Mouse (Mus musculus) cerebellum, adult 18-20 months (tissue): ENCODE data around the gene Tekt3.

Source experiments
- DNase-seq, 2 experiments: peaks; one replicate each; pipeline ENCODE4 v3.0.0; 2021

Tekt3 gene

GRCm38 (mm10) chr11:63061446-63061845, at the start of gene Tekt3:
Tekt3 (plus strand) TSS chr11:63061654.
- no peak for DNase-seq

DNA sequence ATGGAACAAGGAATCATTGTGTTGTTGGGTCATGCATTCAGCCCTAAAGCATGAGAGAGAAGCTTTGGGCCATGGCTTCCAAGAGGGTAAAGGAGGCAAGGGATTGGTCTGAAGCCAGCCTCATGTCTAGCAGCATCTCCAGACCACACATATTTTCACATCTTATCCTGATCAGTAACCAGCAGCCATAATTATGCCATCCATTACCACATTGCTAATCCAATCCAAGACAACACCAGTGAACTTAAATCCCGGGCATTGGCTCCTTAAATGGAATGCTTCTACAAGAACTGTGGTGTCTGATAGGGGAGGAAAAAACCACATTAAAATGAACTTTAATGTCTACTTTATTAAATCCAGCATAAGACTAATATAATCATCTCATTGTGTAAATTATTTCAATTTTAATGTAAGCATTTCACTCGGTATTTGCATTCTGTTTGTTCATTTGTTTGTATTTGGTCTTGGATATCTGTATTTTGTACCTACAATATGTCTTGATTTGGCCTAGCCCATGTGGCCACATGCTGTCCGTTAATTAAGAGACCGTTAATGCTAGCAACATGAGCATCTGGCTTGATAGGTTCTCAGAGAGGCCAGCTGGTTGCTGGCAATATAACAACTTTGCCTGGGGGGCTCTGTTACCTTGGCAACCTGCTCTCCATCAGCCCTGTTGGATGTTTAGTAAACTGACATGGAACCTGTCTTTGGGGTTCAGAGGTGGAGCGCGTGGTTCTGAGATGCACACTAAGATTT, 43.9 kb upstream of the Tekt3 start:
- no peak for DNase-seq

GRCm38 (mm10) chr11:63018083-63018622, 43.3 kb upstream of the Tekt3 start:
- DNase-seq: no peak

DNA sequence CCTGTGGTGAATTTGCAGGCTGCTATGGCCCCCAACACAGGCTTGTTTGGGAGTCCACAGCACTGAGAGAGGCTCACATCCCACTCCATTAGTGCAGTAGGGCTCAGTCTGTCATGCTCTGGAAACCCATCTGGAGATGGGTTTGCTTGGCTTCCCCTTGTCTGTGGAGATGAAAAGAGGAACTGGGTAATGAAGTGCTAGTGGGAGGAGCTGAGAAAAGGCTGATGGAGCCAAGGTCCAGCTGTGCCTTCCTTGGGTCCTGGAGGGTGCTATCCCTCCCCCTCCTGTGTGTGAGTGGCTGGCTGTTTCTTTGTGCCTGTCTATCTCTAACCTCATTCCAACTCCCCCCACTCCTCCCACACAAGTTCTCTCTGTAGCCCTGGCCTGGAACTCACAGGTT, 40.8 kb upstream of the Tekt3 start:
- DNase-seq: no peak

DNA sequence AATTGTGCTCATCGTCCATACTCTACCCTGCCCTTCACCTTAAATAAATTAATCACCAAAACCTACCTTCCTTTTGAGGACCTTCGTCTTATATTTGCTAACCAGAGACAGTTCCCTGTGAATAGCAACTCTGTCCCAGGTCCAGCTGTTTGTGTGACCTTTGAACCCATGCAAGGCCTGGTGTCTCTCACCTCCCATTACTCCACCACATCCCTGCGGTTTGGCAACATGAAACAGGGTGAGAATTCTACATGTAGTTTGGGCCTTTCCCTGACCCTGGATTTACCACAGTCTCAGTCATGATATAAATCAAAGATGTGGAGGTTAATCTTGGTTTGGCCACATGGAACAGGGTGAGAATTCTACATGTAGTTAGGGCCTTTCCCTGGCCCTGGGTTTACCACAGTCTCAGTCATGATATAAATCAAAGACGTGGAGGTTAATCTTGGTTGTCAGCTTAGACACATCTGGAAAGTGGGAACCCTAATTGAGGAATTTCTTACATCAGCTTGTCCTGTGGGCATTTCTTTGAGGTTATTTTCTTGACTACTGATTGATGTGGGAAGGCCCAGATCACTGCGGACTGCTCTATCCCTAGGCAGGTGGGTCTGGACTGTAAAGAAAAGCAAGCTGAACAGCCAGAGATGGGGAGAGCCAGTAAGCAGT, 40.2 kb upstream of the Tekt3 start:
- no peak for DNase-seq

DNA sequence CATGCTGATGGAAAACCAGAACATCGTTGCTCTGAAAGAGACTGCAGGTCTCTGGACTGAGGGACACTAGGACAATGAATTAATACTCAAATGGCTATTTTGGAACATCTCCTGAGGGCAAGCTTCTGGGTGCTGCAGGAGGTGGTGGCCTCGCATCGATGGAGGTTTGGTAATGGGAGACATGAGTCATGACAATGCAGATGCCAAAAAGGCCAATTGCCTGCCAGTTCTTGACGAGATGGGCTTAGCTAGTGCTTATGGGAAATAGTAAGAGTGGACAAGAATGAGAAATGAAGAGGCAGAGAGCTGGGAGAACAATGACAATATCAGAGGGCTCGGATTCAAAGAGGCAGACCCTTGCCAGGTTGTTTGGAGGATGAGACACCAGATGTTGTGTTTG, 38.0 kb upstream of the Tekt3 start:
- no peak for DNase-seq

GRCm38 (mm10) chr11:63024136-63024535, 37.3 kb upstream of the Tekt3 start:
- no peak for DNase-seq

DNA sequence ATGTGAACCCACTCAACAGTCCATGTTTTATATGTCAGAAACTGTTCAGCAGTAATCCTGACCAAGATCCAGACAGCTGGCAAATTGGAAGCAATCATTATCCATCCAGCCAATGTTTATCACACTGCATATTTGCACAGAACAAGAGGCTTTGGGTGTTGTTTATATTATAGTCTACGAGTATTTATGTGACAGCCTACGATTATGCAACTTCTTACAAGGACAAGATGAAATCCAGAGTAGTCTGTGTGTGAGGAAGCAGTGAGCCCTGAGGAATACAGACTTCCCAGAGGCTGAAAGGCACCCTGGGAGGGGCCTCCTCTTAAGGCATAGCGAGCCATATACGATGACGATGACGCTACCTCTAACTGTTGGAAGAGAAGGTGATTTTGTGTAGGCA, 36.0 kb upstream of the Tekt3 start:
- DNase-seq: no peak

DNA sequence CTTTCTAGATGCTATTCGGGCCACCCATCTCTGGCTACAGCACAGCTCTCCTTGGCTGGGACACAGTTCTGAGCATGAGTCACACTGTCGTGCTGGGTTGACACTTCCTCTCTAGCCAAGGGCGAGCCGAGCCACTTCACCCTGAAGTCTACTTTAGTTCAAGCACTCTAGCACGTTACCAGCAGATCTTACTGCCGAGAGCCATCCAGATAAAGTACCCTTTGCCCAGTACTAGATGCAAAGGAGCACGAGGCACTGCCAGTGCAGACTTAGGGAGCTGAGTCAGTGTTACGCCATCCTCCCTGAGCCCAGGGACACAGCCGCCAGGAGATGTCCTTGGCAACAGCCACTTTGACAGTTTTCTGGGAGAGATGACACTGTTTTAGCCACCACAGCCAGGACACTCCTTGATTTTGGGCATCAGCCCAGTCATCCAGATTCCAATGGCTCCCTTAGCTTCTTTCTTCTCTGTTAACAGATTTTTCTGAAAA, 34.8 kb upstream of the Tekt3 start:
- peak; percentile 83 for DNase-seq

DNA sequence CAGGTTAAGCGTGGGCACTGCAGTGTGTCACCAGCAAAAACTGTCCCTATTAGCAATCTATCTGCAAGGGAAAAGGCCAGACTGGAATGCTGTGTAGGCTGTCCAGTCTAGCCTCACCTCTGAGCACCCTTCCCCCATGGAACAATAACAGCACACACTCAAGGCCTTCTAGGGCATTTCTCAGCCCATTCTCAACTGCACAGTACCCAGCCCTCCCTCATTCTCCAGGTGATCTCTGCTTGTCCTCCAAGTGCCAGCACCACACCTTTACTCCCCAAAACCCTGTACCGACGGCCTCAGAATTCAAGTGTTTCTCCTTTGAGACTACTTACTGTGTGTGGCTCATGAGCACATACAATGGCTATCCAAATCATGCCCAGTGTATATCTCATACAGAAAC, 33.3 kb upstream of the Tekt3 start:
- DNase-seq: no peak

DNA sequence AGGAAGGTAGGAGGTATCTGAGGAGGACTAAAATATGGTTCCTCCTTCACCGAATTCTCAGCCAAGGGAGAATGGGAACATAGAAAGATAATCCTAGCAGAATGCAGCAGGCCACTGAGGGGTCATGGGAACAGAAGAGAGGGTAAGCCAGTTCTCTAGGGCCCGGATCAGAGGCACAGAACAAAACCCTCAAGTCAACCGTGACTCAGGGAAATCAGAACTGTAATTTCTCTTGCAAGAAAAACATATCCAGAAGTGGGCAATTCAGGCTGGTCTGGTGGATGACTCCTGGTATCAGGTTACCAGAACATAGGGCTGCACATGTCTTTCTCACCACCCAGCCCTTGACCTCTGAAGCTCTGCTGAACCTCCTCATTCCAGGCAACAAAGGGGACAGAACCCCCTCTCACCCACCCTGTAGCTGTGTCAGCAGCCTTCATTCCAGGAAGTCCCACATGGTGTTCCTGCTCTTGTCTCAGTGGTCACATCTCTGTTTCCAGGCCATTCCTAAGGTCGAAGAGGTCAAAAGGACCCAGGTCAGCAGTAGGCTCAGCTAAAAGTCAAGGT, 32.2 kb upstream of the Tekt3 start:
- no peak for DNase-seq

- no peak for DNase-seq
These were observed 31.7 kb upstream of the Tekt3 start for GRCm38 (mm10) chr11:63029721-63030120.

DNA sequence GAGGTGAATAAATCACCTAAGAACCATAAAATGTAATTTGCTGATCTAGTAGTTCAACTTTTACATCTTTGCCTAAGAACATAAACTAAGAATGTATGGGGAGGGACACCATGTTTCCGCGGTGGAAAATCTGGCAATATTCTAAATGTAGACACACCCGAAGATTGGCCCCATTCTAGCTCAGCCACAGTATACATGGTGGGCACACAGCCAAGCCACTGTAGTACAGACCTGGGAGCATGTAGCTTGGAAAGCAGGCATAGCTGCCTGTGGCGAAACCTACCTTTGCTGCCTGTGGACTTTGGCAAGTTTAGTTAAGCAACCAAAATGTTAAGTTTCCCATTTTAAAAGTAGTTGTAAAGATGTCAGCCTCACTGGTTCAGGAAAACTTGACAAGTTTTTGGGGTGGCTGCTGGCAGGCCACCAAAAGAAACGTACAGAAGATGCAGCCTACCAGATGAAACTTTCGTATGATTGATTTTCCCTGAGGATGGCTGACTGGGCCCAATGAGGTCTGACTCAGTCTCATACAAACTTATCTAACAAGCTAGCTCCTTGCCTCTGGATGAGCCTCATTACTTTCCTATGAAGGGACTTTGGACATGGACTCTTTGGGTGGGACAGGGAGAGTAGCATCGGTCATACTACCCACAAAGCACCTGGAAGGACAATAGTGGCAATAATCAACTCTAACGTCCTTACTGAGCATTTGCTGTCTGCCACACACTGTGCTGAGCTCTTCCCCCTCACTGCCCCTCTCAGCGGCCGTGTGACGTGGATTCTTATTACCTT, 25.8 kb upstream of the Tekt3 start:
- no peak for DNase-seq

DNA sequence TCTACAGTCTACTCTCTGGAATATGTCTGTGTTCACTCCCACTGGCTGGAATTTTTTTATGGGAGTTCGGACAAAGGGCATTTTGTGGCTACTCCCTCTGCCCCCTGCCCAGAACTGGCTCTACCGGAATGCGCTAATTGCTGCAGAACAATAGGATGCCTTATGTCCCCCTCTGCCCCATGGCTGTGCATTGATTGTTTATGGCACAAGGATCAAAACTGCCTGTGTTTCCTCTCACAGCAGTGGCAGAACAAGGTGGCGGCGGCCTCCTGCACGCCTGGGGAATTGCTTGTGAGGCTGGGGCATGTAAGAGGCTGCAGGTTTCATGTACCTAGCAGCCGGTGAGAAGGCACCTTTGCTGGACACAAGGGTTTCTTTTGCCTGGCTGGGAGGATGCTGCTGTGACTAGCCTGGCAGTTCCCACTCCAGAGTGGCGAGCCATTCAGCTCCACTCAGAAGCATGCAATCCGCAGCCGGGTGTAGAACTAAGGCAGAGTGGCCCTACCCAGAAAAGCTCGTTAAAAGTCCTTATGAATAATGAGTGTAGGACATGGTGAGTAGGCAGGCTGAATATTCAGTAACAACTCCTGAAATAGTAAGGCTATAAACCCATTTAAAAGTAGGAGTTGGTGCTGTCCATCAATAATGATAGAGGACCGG, 21.3 kb upstream of the Tekt3 start:
- no peak for DNase-seq

GRCm38 (mm10) chr11:63045771-63046170, 15.7 kb upstream of the Tekt3 start:
- no peak for DNase-seq

DNA sequence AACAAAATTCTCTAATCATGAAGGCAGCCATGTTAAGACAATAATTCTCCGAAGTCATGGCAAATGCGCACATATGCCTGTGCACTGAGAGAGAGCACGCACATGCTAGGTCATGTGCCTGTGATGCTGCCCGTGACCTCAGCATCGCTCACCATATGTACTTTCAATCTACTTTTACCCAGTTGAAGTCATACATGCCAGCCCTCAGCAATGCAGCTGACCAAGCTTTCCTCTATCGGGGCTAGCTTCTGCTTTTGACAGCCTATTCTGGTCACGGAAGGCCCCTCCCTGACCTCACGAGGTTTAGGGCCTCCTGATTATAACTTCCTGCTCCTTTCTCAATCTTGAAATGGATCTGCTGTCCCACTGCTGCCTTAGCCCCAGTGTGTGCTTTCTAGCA, 15.1 kb upstream of the Tekt3 start:
- no peak for DNase-seq

DNA sequence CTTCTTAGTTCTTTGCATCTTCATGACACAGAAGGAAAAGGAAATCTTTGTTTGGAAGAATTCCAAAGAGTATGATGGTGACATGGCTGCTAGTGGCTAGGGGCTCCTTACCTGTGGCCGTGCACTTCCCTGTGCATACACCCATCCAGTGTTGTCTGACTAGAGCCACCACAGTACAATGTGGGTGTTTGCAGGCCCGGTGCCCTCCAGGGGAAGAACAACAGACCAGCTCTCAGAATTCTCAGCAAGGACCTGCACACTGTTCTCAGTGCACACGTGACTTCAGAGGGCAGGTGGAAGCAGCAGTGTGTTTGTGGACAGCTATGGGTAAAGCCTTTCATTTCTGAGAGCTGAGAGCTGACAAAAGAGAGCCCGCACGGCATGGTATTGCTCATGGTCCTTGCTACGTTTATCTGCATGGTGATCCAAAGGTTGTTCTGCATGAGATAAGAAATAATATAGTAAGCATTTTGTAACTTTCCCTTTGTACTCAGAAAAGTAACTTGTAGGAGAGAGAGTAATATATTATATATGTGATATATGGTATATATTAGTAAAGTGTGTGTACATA, 11.0 kb upstream of the Tekt3 start:
- no peak for DNase-seq

GRCm38 (mm10) chr11:63051041-63051440, 10.4 kb upstream of the Tekt3 start:
- no peak for DNase-seq

GRCm38 (mm10) chr11:63051996-63052395, 9.5 kb upstream of the Tekt3 start:
- DNase-seq: no peak

- no peak for DNase-seq
These were observed 5.9 kb upstream of the Tekt3 start for GRCm38 (mm10) chr11:63055596-63055995.

DNA sequence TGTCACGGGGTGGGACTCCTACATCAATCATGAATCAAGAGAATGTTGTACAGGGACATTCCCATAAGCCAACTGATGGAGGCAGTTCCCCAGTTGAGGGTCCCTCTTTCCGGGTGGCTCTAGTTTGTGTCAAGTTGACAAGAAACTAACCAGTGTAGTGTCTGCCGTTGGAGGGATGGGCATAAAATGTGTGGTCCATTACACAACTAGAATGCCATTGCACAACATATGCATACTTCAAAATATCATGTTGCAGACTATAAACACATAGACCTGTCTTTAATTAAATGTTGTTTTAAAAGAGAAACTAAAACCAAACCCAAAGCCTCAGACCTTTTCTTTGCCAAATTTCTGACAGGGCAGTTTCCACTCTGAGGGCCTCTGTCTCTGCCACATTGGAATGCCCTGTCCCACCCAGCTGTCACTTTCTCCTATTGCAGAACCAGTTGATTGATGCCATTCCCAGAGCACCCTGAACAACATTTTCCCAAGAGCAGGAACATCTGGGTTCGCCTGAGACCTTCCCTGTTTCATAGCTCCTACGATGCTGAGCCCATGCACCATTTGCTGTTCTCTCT, 3.0 kb upstream of the Tekt3 start:
- DNase-seq: no peak

- no peak for DNase-seq
These were observed 1.5 kb upstream of the Tekt3 start for GRCm38 (mm10) chr11:63059911-63060310.
